Mouse (Mus musculus): ENCODE measurements around the gene Cldn14.

Gene Cldn14

DNA sequence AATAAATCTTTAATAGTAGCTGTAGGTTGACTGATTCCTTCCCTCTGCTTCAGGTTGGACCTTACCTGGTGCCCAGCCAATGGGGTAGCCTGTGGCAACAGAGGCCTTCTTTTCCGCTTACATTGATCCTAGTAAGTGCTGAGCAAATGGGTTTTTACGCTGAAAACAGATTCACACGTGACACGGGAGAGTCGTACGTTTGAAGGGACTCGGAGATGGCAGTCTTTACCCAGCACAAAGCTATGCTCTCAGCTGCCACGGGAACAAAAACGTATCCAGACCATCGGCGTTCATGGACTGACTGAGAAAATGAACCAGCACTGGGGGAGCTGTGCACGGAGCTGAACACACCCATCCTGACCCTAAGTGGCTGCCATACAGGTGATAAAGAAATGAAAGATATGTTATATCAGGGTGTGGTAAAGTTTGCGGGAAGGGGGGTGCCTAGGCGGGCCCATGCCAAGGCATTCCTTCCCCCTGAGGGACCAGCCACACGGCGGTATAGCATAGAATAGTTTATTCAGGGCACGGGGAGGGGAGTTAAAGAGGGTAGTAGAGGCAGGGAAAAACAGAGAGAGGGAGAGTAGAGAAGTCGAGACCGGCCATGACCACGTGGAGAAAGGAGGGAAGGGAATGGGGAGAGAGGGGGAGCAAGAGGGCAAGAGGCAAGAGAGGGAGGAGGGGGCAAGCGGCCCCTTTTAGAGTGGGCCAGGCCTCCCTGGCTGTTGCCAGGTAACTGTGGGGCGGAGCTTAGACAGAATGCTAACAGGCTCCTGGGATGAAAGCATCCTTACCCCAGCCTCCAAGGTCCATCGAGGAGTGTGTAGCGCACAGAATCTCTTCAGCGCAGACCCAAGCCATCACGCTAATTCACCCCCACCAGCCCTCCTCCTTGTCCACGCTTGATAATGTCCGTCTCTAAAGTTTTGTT lies 97.6 kb downstream of the Cldn14 start:
- no peak for DNase-seq

DNA sequence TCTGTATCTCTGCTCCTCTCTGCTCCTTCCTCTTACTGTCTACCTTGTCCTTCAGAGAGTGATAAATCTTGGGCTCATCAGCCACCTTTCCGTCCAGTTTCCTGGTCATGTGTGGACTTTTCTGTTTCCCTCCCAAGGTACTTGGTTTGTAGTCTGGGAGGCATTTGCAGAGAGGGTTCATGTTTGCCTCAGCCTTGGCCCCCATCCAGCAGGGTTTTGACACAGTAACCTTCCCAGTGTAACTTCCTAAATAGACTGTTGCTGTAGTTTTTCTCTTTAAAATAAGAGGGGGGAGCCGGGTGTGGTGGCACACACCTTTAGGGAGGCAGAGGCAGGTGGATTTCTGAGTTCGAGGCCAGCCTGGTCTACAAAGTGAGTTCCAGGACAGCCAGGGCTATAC lies 98.7 kb downstream of the Cldn14 start:
- no peak for DNase-seq

DNA sequence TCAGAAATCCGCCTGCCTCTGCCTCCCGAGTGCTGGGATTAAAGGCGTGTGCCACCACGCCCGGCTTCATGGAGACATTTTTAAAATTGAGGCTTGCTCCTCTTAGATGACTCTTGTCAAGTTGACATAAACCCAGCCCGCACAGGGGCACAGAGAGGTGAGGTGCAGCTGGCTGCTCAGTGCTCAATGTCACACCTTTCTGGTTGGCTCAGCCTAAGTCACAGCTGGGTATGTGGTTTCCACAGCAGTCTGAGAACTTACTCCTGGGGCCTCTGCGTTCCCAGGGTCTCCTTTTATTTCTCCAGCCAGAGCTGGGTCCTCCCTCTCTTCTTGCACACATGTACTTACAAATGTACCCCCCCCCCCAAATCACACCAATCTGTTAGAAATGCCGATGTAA lies 100.4 kb downstream of the Cldn14 start:
- no peak for DNase-seq

DNA sequence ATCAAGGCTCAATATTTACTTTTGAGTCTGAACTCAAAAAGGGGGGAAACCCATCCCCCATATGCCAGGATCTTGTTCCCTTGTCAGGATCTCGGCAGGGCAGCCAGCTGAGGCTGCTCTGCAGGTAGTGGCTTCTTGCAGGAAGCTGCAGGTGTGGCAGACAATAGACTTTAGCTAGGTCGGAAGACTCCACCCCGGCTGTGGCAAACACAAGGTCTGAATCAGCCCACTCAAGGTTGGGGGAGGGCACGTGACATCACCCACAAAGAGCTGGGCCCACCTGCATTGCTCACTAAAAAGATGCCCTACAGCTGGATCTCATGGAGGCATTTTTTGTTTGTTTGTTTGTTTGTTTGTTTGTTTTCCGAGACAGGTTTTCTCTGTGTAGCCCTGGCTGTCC lies 100.9 kb downstream of the Cldn14 start:
- DNase-seq: no peak

DNA sequence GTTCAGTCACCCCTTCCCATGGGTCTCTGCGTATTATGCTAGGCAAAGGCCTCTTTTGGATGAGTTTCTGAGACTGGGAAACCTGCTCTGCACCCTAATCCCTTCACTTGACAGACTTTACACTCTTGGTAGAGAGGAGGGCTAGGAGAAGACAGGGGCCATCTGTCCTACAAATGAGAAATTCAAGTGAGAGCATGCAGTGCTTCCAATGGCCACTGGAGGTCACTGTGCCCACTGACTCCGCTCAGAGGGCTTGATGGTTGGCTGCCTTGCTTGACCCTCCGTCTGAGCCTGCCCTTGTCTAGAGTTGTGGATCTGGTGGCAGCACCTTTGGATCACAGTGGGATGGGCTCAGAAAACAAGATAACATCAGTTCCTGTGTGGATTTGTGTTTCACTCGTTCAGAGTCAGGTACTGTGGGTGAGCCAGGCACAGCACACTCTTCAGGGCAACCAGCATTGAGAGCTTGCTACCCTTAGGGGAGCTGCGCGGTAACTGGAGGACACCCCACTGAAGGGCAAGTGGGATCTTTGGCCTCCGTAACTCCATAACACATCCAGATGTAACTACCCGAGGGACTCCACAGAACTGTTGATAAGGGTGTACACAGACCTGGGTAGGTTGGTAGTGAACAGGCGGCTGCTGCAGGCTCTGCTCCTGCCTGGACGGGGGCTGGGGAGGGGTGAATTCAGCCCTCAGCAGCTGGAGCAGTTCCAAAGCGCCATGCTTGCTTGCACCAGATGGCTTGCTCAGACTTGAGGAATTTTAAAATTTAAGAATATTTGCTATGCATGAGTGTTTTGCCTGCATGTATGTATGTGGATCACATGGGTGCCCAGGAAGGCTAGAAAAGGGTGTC lies 102.3 kb downstream of the Cldn14 start:
- DNase-seq: peak; percentile 40

DNA sequence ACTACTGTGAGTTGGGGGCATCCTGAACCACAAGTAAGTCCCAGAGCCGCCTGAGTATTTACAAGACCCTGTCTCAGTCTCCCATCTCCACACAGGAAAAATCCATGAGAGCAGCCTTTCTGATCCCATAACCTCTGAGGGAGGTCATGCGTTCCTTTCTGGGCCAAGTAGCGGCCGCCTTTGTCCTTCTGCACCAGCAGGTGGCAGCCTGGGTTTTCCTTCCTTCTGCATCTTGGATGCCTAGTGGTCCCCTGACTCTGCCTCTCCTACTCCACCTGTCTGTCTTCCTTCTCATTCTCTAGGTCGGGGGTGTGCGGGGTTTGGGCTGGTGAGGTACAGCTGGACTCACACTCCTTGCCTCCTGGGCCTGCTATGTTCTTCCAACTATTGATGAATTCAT lies 105.6 kb downstream of the Cldn14 start:
- DNase-seq: no peak

DNA sequence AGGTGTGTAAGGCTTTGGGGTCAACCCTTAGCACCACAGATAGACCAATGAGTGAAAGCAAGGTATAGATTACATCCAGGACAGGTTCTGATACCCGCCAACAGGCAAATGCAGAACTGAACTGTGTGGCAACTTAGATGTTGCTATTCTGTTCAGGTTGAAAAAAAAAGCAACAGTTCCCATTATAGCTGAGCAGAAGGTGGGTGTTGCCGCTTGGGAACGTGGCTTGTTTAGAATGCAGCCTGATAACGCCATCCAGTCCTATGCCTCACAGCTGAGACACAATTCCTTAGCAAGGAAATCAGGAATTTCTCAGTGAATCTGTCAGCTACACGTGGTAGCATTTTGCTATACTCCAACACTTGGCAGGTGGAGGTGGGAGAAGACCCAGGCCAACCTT lies 115.4 kb downstream of the Cldn14 start:
- no peak for DNase-seq

DNA sequence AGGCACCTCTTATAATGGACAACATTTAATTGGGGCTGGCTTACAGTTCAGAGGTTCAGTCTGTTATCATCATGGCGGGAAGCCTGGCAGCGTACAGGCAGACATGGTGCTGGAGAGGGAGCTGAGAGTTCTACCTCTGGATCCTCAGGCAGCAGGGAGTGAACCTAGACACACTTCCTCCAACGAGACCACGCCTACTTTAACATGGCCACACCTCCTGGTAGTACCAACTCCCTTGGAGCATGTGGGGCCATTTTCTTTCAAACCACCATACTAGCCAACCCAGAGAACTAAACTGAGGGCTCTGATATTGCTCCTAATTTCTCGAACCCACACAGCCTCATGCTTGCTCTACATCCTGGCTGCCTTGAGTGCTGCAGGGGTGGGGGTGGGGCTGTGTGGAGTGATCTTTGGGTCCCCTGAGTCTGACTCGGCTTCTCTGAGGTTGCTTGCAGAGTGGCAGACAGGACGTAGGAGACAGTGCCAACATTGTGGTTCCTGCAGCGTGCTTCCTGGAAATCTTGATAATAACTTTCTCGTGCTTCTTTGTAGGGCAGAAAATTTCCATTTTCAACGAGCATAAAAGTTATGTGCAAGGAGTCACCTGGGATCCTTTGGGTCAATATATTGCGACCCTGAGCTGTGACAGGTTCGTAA lies 117.6 kb downstream of the Cldn14 start:
- DNase-seq: no peak

DNA sequence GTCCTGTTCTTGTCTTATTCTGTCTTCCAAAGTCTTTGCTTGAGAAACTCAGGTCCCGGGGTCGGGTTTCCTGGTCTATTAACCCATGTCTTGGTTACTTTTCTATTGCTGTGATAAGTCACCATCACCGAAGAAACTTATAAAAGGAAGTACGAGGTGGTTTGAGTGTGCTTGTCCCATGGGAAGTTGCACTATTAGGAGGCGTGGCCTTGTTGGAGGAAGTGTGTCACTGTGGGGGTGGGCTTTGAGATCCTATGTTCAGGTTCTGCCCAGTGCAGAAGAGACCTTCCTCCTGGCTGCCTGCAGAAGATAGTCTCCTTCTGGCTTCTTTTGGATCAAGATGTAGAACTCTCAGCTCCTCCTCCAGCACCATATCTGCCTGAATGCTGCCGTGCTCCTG lies 120.2 kb downstream of the Cldn14 start:
- no peak for DNase-seq

DNA sequence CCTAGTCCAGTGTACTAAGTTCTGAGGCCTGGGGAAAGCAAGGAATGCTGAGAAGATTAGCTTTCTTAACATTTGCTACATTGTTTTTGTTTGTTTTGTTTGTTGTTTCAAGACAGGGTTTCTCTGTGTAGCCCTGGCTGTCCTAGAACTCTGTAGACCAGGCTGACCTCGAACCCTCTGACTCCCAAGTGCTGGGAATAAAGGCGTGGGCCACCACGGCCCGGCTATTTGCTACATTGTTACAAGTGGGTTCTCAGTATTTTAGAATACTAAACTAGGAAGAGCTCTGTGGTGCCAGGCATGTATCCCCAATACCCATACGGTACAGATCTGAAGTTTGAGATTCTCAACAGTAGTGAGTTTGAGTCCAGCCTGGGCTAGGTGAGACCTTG lies 123.9 kb downstream of the Cldn14 start:
- DNase-seq: no peak

DNA sequence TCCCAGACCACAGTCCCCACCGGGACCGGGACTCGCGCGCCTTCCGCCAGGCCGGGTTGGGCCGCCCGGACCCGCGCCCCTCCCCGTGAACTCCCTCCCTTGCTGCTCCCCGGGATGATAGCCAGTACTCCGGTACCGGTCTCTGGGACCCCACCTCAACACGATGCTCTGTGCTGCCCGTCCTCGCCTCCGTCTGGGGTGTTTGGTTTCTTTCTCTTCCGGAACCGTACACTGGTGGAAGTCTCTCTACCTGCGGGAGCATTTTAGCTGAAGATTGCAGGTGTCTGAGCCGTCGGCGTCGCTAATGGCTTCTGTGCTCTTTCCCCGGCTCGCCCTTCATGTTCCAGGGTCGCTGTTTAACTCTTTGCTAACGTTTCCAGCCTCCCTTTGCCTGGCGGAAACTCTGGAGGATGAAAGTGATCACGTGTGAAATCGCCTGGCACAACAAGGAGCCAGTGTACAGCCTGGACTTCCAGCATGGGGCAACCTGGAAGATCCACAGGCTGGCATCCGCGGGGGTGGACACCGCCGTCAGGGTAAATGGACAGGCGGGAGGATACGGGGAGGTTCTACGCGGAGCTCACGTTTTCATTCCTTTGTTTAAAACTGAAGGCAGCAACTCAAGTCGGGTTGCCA lies 124.4 kb downstream of the Cldn14 start:
- peak; percentile 30 for DNase-seq

DNA sequence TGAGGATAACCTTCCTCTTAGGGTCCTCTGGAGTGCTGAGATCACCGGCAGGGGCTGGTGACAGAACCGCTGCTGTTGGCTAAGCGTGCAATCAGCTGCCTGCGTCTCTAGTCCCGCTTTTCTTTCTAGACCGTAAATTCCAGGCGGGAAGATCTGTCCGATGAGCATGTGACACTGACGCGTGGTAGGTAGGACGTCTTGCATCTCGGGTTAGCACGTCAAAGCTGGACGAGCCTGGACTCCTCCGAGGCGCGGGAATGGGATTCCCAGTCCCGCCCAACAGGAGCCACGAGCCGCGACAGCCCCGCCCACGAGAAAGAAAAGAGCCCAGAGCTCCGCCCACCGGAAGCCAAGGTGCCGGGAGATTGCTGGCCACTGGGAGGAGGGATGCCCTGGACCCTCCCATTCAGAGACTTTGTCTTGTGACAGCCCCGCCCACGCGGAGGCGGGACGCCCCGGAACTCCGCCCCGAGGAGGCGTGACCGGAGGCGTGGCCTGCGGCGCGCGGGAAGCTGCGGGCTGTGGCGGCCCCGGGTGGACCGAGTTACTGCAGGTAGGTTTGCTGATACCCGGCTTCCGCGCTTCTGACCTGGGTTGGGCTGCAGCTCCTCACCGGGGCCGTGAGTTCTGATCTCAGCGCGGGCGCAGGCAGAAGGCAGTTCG lies 125.1 kb downstream of the Cldn14 start, which contains the start of gene Chaf1b:
Gene Chaf1b (plus strand): TSS at position 479 of the 663 bp plus-strand sequence.
- DNase-seq: peak; percentile 94

DNA sequence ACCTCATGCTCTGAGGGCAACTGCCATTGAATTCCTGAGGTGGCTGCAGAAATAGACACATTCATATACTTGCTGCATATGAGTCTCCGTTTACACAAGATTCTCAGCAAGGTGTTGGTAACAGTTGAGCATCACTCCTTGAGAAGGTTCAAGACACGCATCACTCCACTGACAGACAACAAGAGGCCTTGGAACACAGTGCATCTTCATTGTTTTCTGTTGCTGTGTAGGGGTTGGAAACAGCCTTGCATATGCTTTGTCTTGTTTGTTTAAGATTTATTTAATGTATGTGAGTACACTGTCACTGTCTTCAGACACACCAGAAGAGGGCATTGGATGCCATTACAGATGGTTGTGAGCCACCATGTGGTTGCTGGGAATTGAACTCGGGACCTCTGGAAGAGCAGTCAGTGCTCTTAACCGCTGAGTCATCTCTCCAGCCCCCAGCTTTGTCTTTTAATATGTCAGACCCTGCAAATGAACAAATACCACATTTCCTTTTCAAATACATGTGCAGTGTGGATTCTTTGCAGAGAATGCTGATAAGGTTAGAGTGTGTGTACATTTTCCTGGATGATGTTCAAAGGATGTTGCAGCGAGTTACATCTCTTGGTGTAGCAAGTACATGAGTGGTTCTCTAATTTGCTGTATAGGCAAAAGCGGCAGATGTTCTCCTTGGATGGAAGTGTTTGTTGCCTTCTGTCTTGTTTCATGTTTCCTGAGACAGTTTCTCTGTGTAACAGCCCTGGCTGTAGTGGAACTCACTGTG lies 130.8 kb downstream of the Cldn14 start:
- no peak for DNase-seq

DNA sequence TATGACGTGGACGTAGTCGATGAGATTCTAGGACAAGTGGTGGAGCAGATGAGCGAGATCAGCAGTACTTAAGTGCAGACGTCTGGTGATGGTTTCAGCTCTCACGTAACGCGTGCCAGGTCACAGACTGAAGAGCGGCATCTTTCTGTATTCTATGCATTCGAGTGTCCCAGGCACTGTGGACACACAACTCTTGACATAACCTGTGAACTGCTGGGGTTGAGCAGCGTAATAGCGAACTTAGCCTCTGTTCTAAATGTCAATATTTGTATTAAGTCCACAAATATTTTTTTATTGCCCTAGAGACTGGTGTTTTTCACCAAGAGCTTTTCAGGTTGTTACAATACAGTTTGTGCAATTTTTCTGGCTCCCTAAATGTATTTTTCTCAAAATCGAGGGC lies 133.8 kb downstream of the Cldn14 start:
- DNase-seq: no peak
